Mouse (Mus musculus) hematopoietic stem cell, adult 5-6 weeks (primary cell): ENCODE data around the gene Tmem220. TPM values are rescaled to one million over a fixed set of nuclear protein-coding genes. Genes with fewer than 3 reads are reported as not detected.
A peak's percentile ranks its signal among the peaks of the same experiment; 100 is the strongest.
"Not testable (repeated sequence)": the region's sequence is repeated elsewhere in the genome, so short reads cannot be mapped to it uniquely, and the experiment has no call there.

Source experiments
- ATAC-seq, 2 experiments: fragments of 125-278 bp in 1 of 2; replicated peaks in 1 of 2; 2 replicates each; pipeline ENCODE4 v1.8.0; 2016 to 2017; ENCODE audit warnings: inconsistent platforms in 2 of 2, mild to moderate bottlenecking in 2 of 2, moderate number of reproducible peaks in 2 of 2, low read depth in 1 of 2, moderate TSS enrichment in 1 of 2; ENCODE audit not compliant: low FRiP score in 2 of 2, poor library complexity in 2 of 2, severe bottlenecking in 2 of 2, insufficient read depth in 1 of 2, low TSS enrichment in 1 of 2
- total RNA-seq: library from RNA; stranded (forward); fragments of 172-1452, 232-1000 nt; gene quantifications from 2 replicates; pipeline ENCODE4 v1.2.3, GENCODE M21; 2017

Gene Tmem220
- total RNA-seq, 1 experiment from 2014 or later: 2.0 TPM

DNA sequence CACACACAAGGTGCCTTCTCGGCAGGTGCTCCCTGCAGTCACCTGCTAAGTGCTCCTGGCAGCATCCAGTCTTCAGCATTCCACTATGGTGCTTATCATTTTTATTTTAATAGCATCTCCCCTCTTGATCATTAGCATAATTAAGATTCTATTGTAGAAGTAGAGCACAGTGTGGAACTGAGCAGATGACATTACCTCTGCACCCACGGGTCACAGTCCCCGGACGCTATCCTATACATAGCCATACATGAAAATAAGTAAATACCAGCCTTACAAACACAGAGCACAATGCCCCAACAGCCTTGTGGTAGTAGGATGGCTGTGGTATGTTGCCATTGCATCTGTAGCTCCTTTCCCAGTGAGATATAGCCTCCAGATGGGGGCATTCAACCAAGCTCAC, 16.4 kb upstream of the Tmem220 start:
- no peak for ATAC-seq

DNA sequence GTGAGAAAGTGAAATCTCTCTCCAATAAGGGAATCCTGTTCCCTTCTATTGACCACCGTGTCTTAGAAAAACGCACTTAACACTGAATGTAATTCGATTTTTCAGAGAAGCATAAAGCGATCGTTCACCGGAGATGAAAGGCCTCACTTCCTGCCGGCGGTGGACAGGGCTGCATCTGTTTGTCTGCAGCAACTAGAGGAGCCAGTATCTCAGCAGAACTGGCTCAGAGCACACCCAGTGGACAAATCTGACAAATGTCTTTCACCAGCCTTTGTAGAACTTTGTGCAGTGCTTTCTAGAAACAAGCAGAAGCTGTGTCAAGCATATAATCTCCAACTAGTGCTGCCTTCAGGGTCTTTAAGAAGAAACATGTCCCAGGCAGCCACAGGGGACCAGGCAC, 14.5 kb upstream of the Tmem220 start:
- peak in 1 of 2 experiments; percentile 73; a peak in 2 of 4 replicates for ATAC-seq

DNA sequence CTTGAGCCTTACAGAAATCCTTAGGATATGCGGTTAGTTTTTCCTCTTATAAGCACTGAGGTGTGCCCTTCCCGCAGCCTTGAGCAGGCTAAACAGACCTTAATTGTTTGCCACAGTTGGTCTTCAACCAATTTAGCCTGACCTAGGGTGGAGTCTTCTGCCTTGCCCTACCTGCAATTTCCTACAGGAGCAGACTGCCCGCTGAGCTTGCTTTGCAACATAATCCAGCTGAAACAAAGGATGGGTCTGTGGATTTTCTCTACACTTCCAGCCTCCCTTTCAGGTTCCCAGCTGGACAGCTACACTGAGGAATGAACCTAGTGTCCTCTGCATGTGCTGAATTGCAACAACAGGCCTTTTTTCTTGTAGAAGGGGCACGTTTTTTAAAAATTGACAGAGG, 13.3 kb upstream of the Tmem220 start:
- no peak for ATAC-seq

DNA sequence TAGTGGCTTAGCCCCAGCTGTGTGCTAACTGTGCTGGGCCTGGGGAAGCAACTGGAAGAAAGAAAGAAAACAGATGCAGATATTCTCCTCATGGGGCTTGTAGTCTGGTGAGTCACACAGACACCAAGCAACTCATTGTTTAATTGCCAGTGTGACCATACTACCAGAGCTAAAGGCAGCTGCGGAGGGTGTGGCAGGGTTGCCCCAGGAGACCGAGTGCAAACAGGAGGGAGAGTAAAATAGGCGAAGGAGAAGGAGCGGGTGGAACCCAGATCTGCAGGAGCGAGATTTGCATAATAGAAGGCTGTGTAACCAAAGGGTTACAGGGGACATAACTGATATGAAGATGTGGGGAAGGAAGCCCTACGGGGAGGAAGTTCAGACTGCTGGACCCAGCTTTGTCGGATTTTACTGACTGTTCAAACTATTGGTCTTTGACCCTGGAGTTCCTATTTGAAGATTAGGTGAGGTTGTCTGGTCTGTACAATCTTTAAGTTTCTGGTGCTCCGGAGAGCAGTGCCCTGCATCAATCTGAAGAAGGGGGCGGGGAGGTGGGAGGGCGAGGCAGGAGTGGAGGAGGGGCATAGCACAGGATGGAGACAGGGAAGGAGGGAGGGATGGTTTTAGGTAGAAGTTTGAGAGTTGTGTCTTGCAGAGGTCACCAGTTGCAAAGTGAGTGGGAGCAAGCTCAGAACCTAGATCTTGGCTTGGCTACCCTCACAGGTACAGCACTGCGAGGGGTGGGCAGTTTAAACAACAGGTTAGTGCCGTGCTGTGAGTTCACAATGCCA, 7.0 kb upstream of the Tmem220 start:
- no peak for ATAC-seq

DNA sequence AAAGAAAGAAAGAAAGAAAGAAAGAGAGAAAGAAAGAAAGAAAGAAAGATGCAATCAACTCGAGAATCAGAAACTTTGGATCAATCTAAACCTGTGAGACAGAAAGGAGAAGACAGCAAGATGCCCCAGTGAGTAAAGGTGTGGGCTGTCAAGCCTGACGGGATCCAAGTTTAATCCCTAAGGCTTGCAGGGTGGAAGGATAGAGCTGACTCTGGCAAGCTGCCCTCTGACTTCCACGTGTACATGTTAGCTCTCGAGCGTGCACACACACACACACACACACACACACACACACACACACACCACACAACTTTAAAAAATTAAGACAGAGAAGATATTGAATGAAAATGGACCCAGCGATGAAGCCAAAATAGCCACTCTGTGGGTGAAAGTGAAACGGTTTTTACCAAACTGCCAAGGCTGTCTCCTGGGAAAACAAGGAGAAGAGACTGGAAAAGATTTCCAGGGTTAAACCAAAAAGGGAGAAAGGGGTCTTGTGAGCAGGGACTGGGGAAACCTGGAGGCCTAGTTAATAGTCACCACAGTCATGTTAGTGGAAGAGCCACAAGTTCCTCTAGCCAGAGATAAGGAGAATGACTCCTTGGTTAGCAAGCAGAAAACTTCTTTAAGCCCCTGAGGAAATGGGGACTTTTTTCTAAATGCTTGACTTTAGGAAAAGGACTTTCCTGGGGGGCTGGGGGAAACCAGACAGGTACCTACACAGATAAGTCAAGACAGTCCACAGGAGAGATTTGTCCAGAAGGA, 5.1 kb upstream of the Tmem220 start:
- no peak for ATAC-seq

DNA sequence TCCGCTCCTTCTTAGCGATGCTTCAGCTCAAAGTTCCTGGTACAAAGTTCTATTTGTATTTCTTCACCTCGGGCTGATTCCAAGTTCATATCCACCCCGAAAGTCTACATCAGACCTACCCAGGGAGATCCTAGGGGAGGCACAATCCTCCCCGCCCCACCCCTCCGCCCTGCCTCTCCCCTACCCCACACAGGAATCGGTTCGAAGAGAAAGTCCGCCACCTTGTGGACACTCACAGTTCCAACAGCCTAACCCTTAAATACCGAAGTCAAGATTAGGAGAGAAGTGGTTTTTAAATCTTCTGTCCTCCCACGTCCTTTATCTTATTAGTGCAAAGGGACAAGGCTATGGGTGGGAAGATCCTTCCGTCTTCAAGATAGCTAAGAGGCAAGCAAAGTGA, 4.0 kb upstream of the Tmem220 start:
- ATAC-seq: peak; percentile 30 to 40; a peak in 1 of 4 replicates

DNA sequence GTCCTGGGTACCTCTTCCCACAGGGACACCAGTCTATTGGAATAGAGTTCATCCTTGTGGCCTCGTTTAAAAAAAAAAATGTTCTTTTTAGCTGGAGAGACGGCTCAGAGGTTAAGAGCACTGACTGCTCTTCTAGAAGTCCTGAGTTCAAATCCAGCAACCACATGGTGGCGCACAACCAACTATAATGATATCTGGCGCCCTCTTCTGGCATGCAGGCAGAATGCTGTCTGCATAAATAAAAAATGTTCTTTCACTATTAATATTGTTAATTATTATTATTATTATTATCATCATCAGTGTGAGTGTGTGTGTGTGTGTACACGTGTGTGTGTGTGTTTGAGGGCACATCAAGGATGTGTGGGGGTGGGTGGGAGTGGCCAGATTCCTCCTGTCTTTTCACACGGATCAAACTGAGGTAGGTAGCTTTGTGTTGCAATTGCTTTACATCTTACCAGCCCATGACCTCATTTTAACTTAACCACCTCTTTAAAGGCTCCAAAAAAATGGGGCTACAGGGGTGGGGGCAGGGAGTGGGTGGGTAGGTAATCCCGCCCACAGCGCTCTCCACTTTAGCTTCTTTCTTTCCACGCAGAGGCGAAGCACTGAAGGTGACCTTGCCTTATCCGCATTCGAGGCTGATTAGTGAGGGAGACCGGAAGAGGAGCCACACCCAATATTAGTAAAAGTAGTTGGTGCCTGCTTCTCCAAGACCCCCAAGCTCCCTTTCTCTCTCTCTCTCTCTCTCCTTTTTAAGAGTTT, 2.4 kb upstream of the Tmem220 start:
- no peak for ATAC-seq

DNA sequence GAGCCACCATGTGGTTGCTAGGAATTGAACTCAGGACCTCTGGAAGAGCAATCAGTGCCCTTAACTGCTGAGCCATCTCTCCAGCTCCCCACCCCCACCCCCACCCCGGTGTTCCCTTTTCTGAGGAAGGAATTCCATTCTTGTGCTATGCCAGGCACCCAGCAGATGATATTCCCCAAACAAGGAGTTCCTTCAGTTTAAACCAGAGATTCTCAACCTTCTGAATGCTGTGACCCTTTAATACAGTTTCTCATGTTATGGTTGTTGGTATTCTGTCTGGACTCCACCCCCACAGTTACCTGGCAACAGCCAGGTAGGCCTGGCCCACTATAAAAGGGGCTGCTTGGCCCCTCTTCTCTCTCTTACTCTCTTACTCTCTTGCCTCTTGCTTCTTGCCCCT, 1.8 kb upstream of the Tmem220 start:
- ATAC-seq: not testable (repeated sequence)

DNA sequence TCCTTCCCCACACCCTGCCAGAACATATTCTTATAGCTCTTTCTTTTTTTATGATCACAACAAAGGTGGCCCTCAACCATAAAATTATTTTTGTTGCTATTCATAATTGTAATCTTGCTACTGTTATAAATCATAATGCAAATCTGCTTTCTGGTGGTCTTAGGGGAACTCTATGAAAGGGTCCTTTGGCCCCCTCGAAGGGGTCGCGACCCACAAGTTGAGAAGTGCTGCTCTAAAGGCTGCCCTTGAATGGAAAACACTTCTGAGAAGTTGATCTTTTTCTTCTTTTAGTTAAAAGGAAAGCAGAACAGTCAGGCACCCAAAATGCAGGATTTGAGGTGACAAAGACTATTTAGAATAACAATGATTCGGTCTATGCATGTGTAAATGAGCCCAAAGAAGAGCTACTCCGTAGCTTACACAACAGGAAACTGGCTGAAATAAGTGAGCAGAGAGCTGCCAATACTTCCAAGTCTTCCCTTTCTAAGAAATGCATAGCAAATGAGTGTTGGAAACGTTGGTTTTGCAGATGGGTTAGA, 1.1 kb upstream of the Tmem220 start:
- no peak for ATAC-seq

DNA sequence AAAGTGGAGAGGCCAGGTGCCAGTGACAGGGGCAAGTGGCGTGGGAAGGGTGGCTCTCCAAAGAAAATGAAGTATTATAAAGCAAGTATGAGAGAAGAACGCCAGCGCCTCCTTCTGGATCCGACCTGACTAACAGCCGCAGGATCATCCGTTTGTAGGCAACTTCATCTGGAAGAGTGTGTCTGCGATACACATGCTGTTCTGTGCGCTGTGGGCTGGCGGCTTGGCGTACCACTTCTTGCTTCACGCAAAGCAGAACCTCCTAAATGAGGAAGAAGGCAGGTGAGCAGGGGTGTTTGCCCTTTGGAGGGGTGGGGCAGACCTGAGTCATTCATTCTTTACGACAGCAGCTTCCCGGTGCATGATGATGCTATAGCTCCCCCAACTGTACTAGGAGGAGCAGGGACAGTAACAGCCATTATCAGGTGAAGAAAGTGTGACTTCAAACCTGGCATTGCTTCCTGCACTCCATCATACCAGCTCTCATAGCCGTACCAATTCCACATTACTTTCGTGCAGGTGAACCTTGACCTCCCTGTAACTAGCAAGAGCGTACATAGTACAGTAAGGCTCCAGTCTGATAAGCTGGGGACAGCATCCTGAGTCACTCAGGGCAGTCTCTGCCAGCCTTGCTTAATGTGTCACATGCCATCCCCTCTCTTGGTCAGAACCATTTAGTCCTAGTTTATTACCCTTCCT, 6.1 kb downstream of the Tmem220 start:
- peak; percentile 49 to 72; a peak in 3 of 4 replicates for ATAC-seq

DNA sequence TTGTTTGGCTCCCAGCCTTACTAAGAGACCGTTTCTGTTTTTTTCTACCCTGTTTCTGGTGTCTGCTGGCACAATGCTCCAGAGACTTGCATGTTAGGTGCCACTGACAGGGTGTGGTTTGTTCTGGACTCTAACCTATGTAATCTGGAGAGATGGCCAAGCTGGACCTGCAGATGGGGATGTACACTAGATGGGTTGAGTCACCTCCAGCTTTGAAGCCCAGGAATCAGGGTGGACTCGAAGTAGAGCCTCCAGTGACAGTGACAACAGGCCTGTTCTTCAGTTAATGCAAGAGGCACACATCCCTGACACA, 6.6 kb downstream of the Tmem220 start:
- no peak for ATAC-seq

DNA sequence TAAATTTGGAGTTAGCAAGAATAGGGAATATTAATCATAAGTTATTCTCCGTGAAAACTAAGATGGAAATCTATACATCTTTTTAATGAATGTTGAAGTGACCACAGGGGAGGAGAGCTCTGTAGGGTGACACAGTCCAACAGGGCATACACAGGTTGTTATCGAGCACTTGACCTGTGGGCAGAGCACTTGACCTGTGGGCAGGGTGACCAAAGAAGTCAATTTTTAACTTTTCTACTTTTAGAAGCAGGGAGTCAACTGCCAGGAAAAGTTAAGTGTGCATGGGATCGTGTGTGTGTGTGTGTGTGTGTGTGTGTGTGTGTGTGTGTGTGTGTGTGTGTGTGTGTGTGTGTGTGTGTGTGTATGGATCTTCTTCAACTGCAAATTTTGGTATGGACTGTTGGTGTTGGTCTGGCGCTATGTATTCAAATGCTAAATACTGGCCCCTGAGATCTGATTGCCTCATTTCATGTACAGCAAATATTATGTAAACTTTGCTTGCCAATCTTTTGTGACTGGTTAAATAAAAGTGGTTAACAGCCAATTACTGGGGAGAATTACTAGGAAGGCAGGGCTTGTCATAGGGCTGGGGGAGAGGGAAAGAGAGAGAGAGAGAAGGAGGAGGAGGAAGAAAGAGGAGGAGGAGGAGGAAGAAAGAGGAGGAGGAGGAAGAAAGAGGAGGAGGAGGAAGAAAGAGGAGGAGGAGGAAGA, 10.0 kb downstream of the Tmem220 start:
- ATAC-seq: no peak

DNA sequence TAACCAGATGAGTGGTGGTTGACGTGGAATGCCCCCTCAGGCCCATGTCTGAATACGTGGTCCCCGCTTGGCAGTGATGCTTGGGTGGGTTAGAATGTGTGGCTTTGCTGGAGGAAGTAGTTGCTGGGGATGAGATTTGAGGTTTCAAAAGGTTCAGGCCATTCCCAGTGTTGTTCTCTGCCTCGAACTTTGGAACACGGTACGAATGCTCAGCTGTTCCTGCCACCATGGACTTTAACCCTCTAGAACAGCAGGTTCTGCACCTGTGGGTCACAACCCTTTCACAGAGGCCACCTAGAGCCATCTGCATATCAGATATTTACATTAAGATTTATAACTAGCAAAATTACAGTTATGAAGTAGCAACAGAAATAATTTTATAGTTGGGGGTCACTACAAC, 11.3 kb downstream of the Tmem220 start:
- no peak for ATAC-seq

DNA sequence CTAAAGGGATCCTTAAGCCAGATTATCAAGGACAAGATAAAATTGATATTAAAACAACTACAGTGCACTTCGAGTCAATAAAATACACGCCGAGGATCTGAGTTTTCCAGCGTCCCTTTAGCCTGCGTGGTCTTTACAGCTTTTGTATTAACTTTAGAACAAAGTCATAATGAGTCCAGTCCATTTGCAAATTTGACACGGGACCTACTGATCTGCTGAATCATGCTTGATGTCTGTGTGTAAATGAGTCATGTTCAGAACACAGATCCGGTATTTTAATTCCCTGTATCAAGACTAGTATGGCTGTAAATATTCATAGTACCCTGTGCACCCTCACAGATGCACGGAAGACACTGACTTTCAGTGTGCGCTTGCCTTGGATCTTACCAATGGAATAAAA, 11.9 kb downstream of the Tmem220 start:
- ATAC-seq: no peak

DNA sequence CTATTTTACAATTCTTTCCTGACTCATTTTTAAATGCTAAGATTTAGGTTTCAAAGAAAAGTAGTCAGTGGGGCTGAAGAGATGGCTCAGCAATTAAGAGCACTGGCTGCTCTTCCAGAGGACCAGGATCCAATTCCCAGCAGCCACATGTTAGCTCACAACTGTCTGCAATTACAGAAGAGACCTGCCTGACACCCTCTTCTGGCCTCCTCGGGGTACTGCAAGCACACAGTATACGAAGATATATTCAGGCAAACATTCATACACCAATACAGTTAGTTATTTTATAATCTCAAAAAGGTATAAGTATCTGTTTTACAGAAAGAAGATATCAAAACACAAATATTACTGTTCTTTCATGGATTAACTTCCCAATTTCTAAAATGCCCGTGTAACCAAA, 14.8 kb downstream of the Tmem220 start:
- ATAC-seq: no peak

DNA sequence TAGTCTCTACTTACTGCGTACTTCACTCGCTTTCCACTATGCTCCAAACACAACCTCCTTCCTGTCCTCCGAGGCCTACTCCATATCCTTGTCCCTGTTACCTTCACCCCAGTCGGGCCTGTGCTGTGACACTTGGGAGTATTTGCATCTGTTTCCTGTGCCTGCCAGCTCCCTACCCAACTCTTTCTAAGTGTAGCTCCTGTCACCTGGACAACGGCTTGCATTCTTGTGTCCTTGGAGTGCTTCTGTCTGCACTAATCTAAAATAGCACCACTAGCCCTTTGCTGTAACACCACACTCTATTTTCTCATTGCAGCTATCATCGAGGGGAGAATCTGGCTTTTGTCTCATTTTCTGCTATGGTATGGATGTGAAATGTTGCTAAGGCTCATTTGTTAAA, 15.5 kb downstream of the Tmem220 start:
- ATAC-seq: no peak

DNA sequence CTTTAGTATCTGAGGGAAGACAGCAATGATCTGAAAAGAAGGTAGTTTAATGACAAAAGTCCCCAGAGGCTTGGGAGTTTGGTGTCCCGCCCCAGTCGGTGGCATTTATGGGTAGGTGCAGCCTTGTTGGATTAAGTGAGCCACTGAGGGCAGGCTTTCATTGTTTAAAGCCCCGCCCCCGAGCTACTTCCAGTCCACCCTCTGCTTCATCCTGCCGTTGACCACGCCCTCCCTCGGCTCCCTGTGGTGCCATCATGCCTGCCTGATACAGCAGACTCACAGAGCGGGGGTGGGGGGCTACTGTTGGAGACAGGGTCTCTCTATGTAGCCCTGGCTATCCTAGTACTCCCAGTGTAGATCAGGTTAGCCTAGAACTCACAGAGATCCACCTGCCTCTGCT, 18.1 kb downstream of the Tmem220 start:
- ATAC-seq: no peak
